ENCODE assay signal across 15 mouse cellular contexts in the genomic region with DNA sequence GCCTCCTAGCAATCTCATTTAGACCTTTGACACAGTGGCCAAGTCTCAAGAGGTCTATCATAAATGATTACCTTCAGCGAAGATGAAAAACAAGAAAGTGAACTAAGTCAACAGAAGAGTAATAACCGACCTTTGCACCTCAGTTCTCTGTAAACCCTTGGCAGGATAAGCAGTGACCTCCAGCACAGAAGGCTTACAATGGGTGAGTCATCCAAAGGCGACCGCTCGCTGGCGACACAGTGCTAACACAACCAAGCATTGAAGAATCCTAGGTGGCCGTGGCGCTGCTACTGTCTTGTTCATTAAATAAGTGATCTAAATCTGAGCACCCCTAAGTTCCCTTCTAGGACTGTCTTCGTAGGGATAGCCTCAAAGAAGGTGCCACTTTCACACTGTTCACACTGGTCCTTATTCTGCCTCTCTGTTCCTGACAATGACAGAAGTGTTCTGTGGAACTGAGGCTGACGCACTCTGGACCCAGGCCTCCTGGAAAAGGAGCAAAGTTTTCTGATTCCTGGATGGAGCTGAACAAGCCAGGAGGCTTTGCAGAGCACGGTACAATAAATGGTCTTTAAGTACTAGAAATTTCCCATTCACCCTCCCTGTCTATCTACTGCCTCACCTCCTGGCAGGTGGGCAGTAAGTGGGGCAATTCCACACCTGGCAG.
DNase-seq lines count a peak whose midpoint lies in the region; ATAC-seq lines count a peak whose summit lies in the region.
"Had no signal": no experiment of that assay in that cellular context is flagged by ENCODE, and none has a peak within 500 bp of the region (broad histone marks: within the 10 kb centered on the region; RNA-seq: fewer than 3 reads in every experiment).

No protein-coding gene starts in this region.

- H3K9me3 ChIP-seq in intestine, embryonic 15.5 days = no peaks in the 10 kb centered on the region
- H3K9me3 ChIP-seq: embryonic facial prominence, embryonic 13.5 days; heart, embryonic 13.5 days; liver, embryonic 13.5 days; neural tube, embryonic 15.5 days had no signal

- H3K27me3 ChIP-seq in intestine, embryonic 15.5 days (replicated peaks) = no peaks in the 10 kb centered on the region
- H3K27me3 ChIP-seq: embryonic facial prominence, embryonic 13.5 days; heart, embryonic 13.5 days; neural tube, embryonic 15.5 days had no signal

- peak; percentile 52 for DNase-seq in urinary bladder, postnatal 14 days (ENCODE audit: low spot score)
- DNase-seq in urinary bladder, postnatal 25 days (ENCODE audit: low spot score) = no peak
- DNase-seq in large intestine, adult 2 months (ENCODE audit: low read depth, low spot score) = peak; percentile 94
- no peak for DNase-seq in layer of hippocampus, adult 8-10 months (ENCODE audit: low spot score in 2 of 2)
- DNase-seq in right cerebral cortex, postnatal 10 days (ENCODE audit: low spot score in 2 of 2) = no peak
- no peak for DNase-seq in spleen, adult 18-20 months
- DNase-seq: cerebellum, adult 2 months; heart, postnatal 4 days; liver, embryonic 13.5 days had no signal

- H3K36me3 ChIP-seq in intestine, embryonic 15.5 days = no peaks in the 10 kb centered on the region
- H3K36me3 ChIP-seq: embryonic facial prominence, embryonic 13.5 days; heart, embryonic 13.5 days; liver, embryonic 13.5 days; neural tube, embryonic 15.5 days had no signal

- 62% methylated on average over 11 of the region's 11 CpGs for WGBS in intestine, embryonic 15.5 days
- 24% methylated on average over 11 of the region's 11 CpGs for WGBS in large intestine, adult 2 months

- no peak overlapping the region; the same call in 1 of the 2 replicates for H3K4me2 ChIP-seq in intestine, embryonic 15.5 days (replicated peaks)
- H3K4me2 ChIP-seq: embryonic facial prominence, embryonic 13.5 days; heart, embryonic 13.5 days; liver, embryonic 13.5 days; neural tube, embryonic 15.5 days had no signal

- peaks cover 33% of the 10 kb centered on the region for H3K4me1 ChIP-seq in intestine, embryonic 15.5 days (replicated peaks)

- H3K4me3 ChIP-seq in intestine, embryonic 15.5 days (replicated peaks) = no peak overlapping the region
- H3K4me3 ChIP-seq: embryonic facial prominence, embryonic 13.5 days; heart, embryonic 13.5 days; liver, embryonic 13.5 days; neural tube, embryonic 15.5 days had no signal

- peak; percentile 89 for ATAC-seq in intestine, embryonic 15.5 days
- ATAC-seq: CD4-positive, CD25-positive, alpha-beta regulatory T cell, adult 4 months; lung, postnatal 0 days had no signal

- no peak overlapping the region for H3K9ac ChIP-seq in intestine, embryonic 15.5 days
- H3K9ac ChIP-seq: embryonic facial prominence, embryonic 13.5 days; heart, embryonic 13.5 days; liver, embryonic 13.5 days; neural tube, embryonic 15.5 days had no signal

- H3K27ac ChIP-seq in intestine, embryonic 15.5 days = peak overlapping the region; percentile 83
- H3K27ac ChIP-seq: embryonic facial prominence, embryonic 13.5 days; heart, embryonic 13.5 days; liver, embryonic 13.5 days; neural tube, embryonic 15.5 days had no signal

Comparison
In these comparisons a context has a peak if more than half of its experiments do, and no peak if none do; other contexts are left out.
1. DNase-seq: peak in urinary bladder, postnatal 14 days (single experiment) and large intestine, adult 2 months (single experiment); none in urinary bladder, postnatal 25 days (single experiment), layer of hippocampus, adult 8-10 months (0 of 2), right cerebral cortex, postnatal 10 days (0 of 2) and spleen, adult 18-20 months (0 of 2).